Mouse (Mus musculus) erythroid progenitor cell, adult 5-6 weeks (primary cell): ENCODE data around the gene Cklf. TPM values are rescaled to one million over a fixed set of nuclear protein-coding genes. Genes with fewer than 3 reads are reported as not detected.
"Not testable (repeated sequence)": the region's sequence is repeated elsewhere in the genome, so short reads cannot be mapped to it uniquely, and the experiment has no call there.

Experiments used
- ATAC-seq: replicated peaks from 2 replicates; pipeline ENCODE4 v1.8.0; 2016; ENCODE audit warnings: moderate number of reproducible peaks, mild to moderate bottlenecking, moderate TSS enrichment, inconsistent platforms; ENCODE audit not compliant: poor library complexity, low FRiP score, severe bottlenecking
- total RNA-seq, 2 experiments: library from RNA; stranded (forward) in 1 of 2; stranded (reverse) in 1 of 2; fragments of 150-400 nt in 1 of 2; fragments of 186-747, 209-891 nt in 1 of 2; gene quantifications; 2 replicates each; pipeline versions ENCODE4 v1.2.3 to v1.2.4; 2015 to 2017; ENCODE audit warnings: low replicate concordance in 2 of 2

The Cklf gene
- total RNA-seq, 2 experiments from 2014 or later, result 13.5 to 44.4 TPM

GRCm38 (mm10) chr8:104253016-104253415 lies 2.4 kb downstream of the Cklf start:
- 0 out of 2 replicates have a peak, but pooled peaks have one; percentile 31 for ATAC-seq

- not testable (repeated sequence) for ATAC-seq
These were observed 11.1 kb downstream of the Cklf start for GRCm38 (mm10) chr8:104261802-104262201.

GRCm38 (mm10) chr8:104264271-104264935 lies 13.7 kb downstream of the Cklf start:
- not testable (repeated sequence) for ATAC-seq

- no peak for ATAC-seq
These were observed 17.7 kb downstream of the Cklf start for GRCm38 (mm10) chr8:104268368-104268767.

- no peak for ATAC-seq
These were observed 18.3 kb downstream of the Cklf start for GRCm38 (mm10) chr8:104268937-104269440.

GRCm38 (mm10) chr8:104293081-104293480 lies 42.4 kb downstream of the Cklf start, which contains the start of gene Cmtm2a:
Gene Cmtm2a, minus strand, starts transcription at chr8:104293181.
- ATAC-seq, result 0 out of 2 replicates have a peak, but pooled peaks have one; percentile 14

GRCm38 (mm10) chr8:104294396-104294795 lies 43.7 kb downstream of the Cklf start:
- ATAC-seq, result no peak

- not testable (repeated sequence) for ATAC-seq
These were observed 50.9 kb downstream of the Cklf start for GRCm38 (mm10) chr8:104301577-104301976.

- ATAC-seq, result not testable (repeated sequence)
These were observed 51.9 kb downstream of the Cklf start for GRCm38 (mm10) chr8:104302536-104302935.

- no peak for ATAC-seq
These were observed 54.3 kb downstream of the Cklf start for GRCm38 (mm10) chr8:104304962-104305361.

GRCm38 (mm10) chr8:104308341-104308740 lies 57.7 kb downstream of the Cklf start:
- not testable (repeated sequence) for ATAC-seq

GRCm38 (mm10) chr8:104309441-104310155 lies 58.9 kb downstream of the Cklf start, which contains the start of the genes Gm45711 and Cmtm1:
Gene Gm45711, minus strand, starts transcription at chr8:104310081.
Gene Cmtm1, minus strand, starts transcription at chr8:104310145.
- not testable (repeated sequence) for ATAC-seq

GRCm38 (mm10) chr8:104312023-104312422 lies 61.4 kb downstream of the Cklf start:
- not testable (repeated sequence) for ATAC-seq

GRCm38 (mm10) chr8:104313311-104313710 lies 62.6 kb downstream of the Cklf start:
- ATAC-seq, result no peak

Other genes starting within 250 kb of the Cklf start
- not detected in 2 replicates for gene Cdh5, start 149.2 kb upstream of the Cklf start, total RNA-seq (2015; ENCODE audit: low replicate concordance)
- not detected in 2 replicates for gene Cdh5, start 149.2 kb upstream of the Cklf start, total RNA-seq (2017; ENCODE audit: low replicate concordance)
- not detected in 2 replicates for gene Bean1, start 80.4 kb upstream of the Cklf start, total RNA-seq (2015; ENCODE audit: low replicate concordance)
- not detected in 2 replicates for gene Bean1, start 80.4 kb upstream of the Cklf start, total RNA-seq (2017; ENCODE audit: low replicate concordance)
- 5.4 and 5.9 TPM in 2 replicates for gene Tk2, start 2.3 kb upstream of the Cklf start, total RNA-seq (2015; ENCODE audit: low replicate concordance)
- gene Tk2, start 2.3 kb upstream of the Cklf start, total RNA-seq (2017; ENCODE audit: low replicate concordance), result 4.1 and 6.7 TPM in 2 replicates
- gene Cmtm2a, start 42.3 kb downstream of the Cklf start, total RNA-seq (2015; ENCODE audit: low replicate concordance), result not detected in 2 replicates
- not detected in 2 replicates for gene Cmtm2a, start 42.3 kb downstream of the Cklf start, total RNA-seq (2017; ENCODE audit: low replicate concordance)
- gene Gm45711, start 59.2 kb downstream of the Cklf start, total RNA-seq (2015; ENCODE audit: low replicate concordance), result not detected in 2 replicates
- gene Gm45711, start 59.2 kb downstream of the Cklf start, total RNA-seq (2017; ENCODE audit: low replicate concordance), result not detected in 2 replicates
- gene Cmtm1, start 59.3 kb downstream of the Cklf start, total RNA-seq (2015; ENCODE audit: low replicate concordance), result not detected in 2 replicates
- gene Cmtm1, start 59.3 kb downstream of the Cklf start, total RNA-seq (2017; ENCODE audit: low replicate concordance), result not detected in 2 replicates
- gene Gm11020, start 70.7 kb downstream of the Cklf start, total RNA-seq (2015; ENCODE audit: low replicate concordance), result not detected in 2 replicates
- gene Gm11020, start 70.7 kb downstream of the Cklf start, total RNA-seq (2017; ENCODE audit: low replicate concordance), result not detected in 2 replicates
- not detected in 2 replicates for gene Cmtm2b, start 71.4 kb downstream of the Cklf start, total RNA-seq (2015; ENCODE audit: low replicate concordance)
- not detected in 2 replicates for gene Cmtm2b, start 71.4 kb downstream of the Cklf start, total RNA-seq (2017; ENCODE audit: low replicate concordance)
- gene Cmtm3, start 88.5 kb downstream of the Cklf start, total RNA-seq (2015; ENCODE audit: low replicate concordance), result 2.9 and 10.8 TPM in 2 replicates
- gene Cmtm3, start 88.5 kb downstream of the Cklf start, total RNA-seq (2017; ENCODE audit: low replicate concordance), result 6.0 TPM in 1 of 2 replicates, not detected in the other
- gene Cmtm4, start 144.9 kb downstream of the Cklf start, total RNA-seq (2015; ENCODE audit: low replicate concordance), result 0.36 TPM in 1 of 2 replicates, not detected in the other
- under 0.01 and 1.0 TPM in 2 replicates for gene Cmtm4, start 144.9 kb downstream of the Cklf start, total RNA-seq (2017; ENCODE audit: low replicate concordance)
- 24.1 and 34.4 TPM in 2 replicates for gene Dync1li2, start 192.2 kb downstream of the Cklf start, total RNA-seq (2015; ENCODE audit: low replicate concordance)
- 62.9 and 69.6 TPM in 2 replicates for gene Dync1li2, start 192.2 kb downstream of the Cklf start, total RNA-seq (2017; ENCODE audit: low replicate concordance)